Mouse (Mus musculus) Patski (cell line): ENCODE results near the gene Fam104a. TPM values are rescaled to one million over a fixed set of nuclear protein-coding genes. Genes with fewer than 3 reads are reported as not detected.

Source experiments
- ATAC-seq: fragments of 100-300 bp; one replicate; pipeline ENCODE4 v1.8.0; 2021
- CTCF ChIA-PET: fragments of 350-600 bp; sonication (Branson Sonifier 250); formaldehyde crosslinking; loops from one replicate; lab custom pipeline; 2022; ENCODE audit warnings: inconsistent platforms; lab: Charles Lee
- POLR2A ChIA-PET: fragments of 350-600 bp; sonication (Branson Sonifier 250); formaldehyde crosslinking; loops from one replicate; lab custom pipeline; 2022; ENCODE audit warnings: antibody characterized with exemption, inconsistent platforms; lab: Charles Lee
- DNase-seq: peaks from one replicate; pipeline ENCODE4 v3.0.0-alpha.2; 2011; ENCODE audit warnings: low read depth, low spot score
- H3K27me3 ChIP-seq: fragments of 371-371 bp; one replicate; pipeline ENCODE4 v1.5.1; 2021
- CTCF ChIP-seq: fragments of 100-300 bp; IDR thresholded peaks from one replicate; pipeline ENCODE4 v1.5.1; 2021
- in situ Hi-C: fragments of 300-500 bp; cut with MboI; formaldehyde crosslinking; loops from 3 replicates; pipeline ENCODE4 v1.11.1; 2018; ENCODE audit warnings: low pct_unique_long_range_greater_than_20kb, mixed read lengths
- polyA plus RNA-seq: library from polyadenylated mRNA; unstranded; gene quantifications from one replicate; pipeline ENCODE4 v1.2.3, GENCODE M21; 2021

Fam104a gene
- polyA plus RNA-seq, 1 experiment from 2014 or later, result 46.0 TPM

GRCm38 (mm10) chr11:113656511-113656932 lies 27.4 kb downstream of the Fam104a start:
- ChIA-PET CTCF (interaction anchor here (1.0 to 1.3 kb wide), 4 partner anchors 11 to 47 kb away, joined by 3 read pairs; no protein-coding TSS in a partner anchor), POLR2A (no interaction called here)
- ATAC-seq, result peak; percentile 24
- no peaks in the 10 kb centered on the region for H3K27me3 ChIP-seq
- in situ Hi-C loops, result no loop called here
- DNase-seq, result no peak
- TF ChIP-seq CTCF, result no peak

DNA sequence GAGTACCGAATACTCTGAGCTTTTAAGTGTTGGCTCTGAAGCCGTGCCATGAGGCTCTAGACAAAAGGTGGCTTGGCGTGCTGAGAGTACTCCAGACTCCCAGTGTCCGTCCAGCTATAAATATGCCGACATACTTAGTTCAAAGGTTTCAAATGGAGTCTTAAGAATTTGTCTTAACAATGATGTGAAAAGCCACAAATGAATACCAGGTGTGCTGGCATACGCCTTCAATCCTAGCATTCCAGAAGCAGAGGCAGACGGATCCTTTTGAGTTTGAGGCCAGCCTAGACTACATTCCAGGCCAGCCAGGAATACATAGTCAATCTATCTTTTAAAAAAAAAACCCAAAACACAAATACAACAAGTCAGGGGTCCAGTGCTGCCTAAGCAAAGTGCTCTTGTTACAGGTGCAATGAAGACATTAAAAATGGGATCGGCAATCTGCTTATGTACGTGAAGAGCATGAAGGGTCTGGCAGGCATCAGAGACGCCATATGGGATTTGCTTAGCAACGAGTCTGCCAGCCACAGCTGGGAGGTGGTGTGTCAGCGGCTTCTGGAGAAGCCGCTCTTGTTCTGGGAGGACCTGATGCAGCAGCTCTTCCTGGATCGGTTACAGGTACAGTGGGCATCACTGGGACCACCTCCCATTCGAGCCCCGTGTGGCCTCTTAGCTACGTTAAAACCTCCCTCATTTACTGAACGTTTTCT lies 29.2 kb downstream of the Fam104a start:
- ATAC-seq, result no peak
- no peaks in the 10 kb centered on the region for H3K27me3 ChIP-seq
- no peak for TF ChIP-seq CTCF
- DNase-seq, result no peak
- ChIA-PET POLR2A (interaction anchor here (0.9 kb wide), 1 partner anchor 30 kb away, joined by 3 read pairs; the partner anchor contains the start of genes D11Wsu47e and Fam104a), CTCF (interaction anchor here (0.9 to 3.1 kb wide), 4 partner anchors 10 to 358 kb away, joined by 3 to 10 read pairs (median 4); no protein-coding TSS in a partner anchor)
- in situ Hi-C loops, result loop anchor here (5.0 kb wide), 1 partner anchor 158 kb away; no protein-coding TSS in a partner anchor

GRCm38 (mm10) chr11:113654105-113654504 lies 29.9 kb downstream of the Fam104a start:
- CTCF ChIA-PET, result interaction anchor here (0.9 to 3.1 kb wide), 4 partner anchors 10 to 358 kb away, joined by 3 to 10 read pairs (median 4); no protein-coding TSS in a partner anchor
- H3K27me3 ChIP-seq, result no peaks in the 10 kb centered on the region
- TF ChIP-seq CTCF, result no peak
- in situ Hi-C loops, result loop anchor here (5.0 kb wide), 1 partner anchor 158 kb away; no protein-coding TSS in a partner anchor
- POLR2A ChIA-PET, result interaction anchor here (0.9 kb wide), 1 partner anchor 30 kb away, joined by 3 read pairs; the partner anchor contains the start of genes D11Wsu47e and Fam104a
- ATAC-seq, result no peak
- no peak for DNase-seq

DNA sequence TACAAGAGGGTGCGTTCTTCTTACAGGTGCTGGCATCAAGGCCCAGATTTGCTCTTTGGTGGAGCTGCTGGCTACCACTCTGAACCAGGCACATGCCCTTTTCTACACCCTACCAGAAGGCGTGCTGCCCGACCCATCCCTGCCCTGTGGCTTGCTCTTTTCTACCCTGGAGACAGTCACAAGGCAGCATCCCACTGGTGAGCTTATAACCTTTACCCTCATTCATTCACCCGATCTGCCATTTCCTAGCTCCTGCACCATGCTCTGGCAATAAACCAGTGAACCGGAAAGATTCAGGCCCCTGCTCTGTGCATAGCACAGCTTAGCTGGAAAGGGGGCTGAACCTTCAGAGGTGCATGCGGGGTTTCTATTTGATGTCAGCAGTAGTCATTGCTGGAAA lies 31.4 kb downstream of the Fam104a start:
- no peak for TF ChIP-seq CTCF
- ATAC-seq (no peak), DNase-seq (no peak)
- no peaks in the 10 kb centered on the region for H3K27me3 ChIP-seq
- in situ Hi-C loops, result loop anchor here (5.0 kb wide), 1 partner anchor 160 kb away; no protein-coding TSS in a partner anchor
- ChIA-PET CTCF (interaction anchor here (1.3 to 3.1 kb wide), 5 partner anchors 12 to 164 kb away, joined by 3 to 10 read pairs (median 4); no protein-coding TSS in a partner anchor), POLR2A (interaction anchor here (1.5 kb wide), 1 partner anchor 26 kb away, joined by 3 read pairs; no protein-coding TSS in a partner anchor)

DNA sequence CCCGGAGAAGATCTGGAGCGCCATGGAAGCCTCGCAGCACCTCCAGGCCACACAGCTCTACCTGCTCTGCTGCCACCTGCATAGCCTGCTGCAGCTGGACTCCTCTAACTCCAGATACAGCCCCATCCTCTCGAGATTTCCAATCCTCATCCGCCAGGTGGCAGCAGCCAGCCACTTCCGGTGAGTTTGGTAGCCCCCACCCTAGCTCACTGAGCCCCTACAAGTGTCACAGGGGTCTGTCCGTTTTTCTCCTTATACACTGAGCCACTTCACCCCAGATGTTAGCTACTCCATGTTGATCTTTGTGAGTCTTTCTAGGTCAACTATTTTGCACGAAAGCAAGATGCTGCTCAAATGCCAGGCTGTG lies 32.1 kb downstream of the Fam104a start:
- H3K27me3 ChIP-seq, result no peaks in the 10 kb centered on the region
- POLR2A ChIA-PET, result interaction anchor here (0.6 to 1.5 kb wide), 2 partner anchors 14 to 26 kb away, joined by 3 to 4 read pairs; no protein-coding TSS in a partner anchor
- no peak for ATAC-seq
- TF ChIP-seq CTCF, result peak; percentile 71
- DNase-seq, result no peak
- in situ Hi-C loops, result loop anchor here (5.0 kb wide), 1 partner anchor 160 kb away; no protein-coding TSS in a partner anchor
- CTCF ChIA-PET, result interaction anchor here (1.0 to 3.1 kb wide), 8 partner anchors 8 to 478 kb away, joined by 3 to 10 read pairs (median 5); no protein-coding TSS in a partner anchor

GRCm38 (mm10) chr11:113651206-113651906 lies 32.6 kb downstream of the Fam104a start:
- POLR2A ChIA-PET, result interaction anchor here (0.6 to 1.5 kb wide), 2 partner anchors 14 to 27 kb away, joined by 3 to 4 read pairs; no protein-coding TSS in a partner anchor
- DNase-seq (no peak), ATAC-seq (no peak)
- CTCF ChIA-PET, result interaction anchor here (1.0 to 3.1 kb wide), 8 partner anchors 9 to 477 kb away, joined by 3 to 10 read pairs (median 5); no protein-coding TSS in a partner anchor
- no peaks in the 10 kb centered on the region for H3K27me3 ChIP-seq
- in situ Hi-C loops, result loop anchor here (5.0 kb wide), 1 partner anchor 161 kb away; no protein-coding TSS in a partner anchor
- TF ChIP-seq CTCF, result no peak

GRCm38 (mm10) chr11:113649353-113650210 lies 34.4 kb downstream of the Fam104a start, which contains the start of gene Slc39a11:
Slc39a11 (minus strand) TSS chr11:113650079.
- POLR2A ChIA-PET, result interaction anchor here (1.0 kb wide), 1 partner anchor 353 kb away, joined by 3 read pairs; no protein-coding TSS in a partner anchor
- H3K27me3 ChIP-seq, result no peaks in the 10 kb centered on the region
- in situ Hi-C loops, result loop anchor here (5.0 to 25.0 kb wide), 3 partner anchors 163 to 1487 kb away; no protein-coding TSS in a partner anchor
- CTCF ChIA-PET, result interaction anchor here (1.0 to 2.3 kb wide), 2 partner anchors 29 to 162 kb away, joined by 3 to 4 read pairs; no protein-coding TSS in a partner anchor
- no peak for DNase-seq
- TF ChIP-seq CTCF, result no peak
- ATAC-seq, result peak; percentile 37

- CTCF ChIA-PET, result interaction anchor here (1.0 to 2.3 kb wide), 2 partner anchors 30 to 163 kb away, joined by 3 to 4 read pairs; no protein-coding TSS in a partner anchor
- DNase-seq, result no peak
- H3K27me3 ChIP-seq, result no peaks in the 10 kb centered on the region
- TF ChIP-seq CTCF, result no peak
- in situ Hi-C loops, result loop anchor here (25.0 kb wide), 2 partner anchors 837 to 1487 kb away; no protein-coding TSS in a partner anchor
- POLR2A ChIA-PET, result interaction anchor here (1.0 kb wide), 1 partner anchor 352 kb away, joined by 3 read pairs; no protein-coding TSS in a partner anchor
- ATAC-seq, result no peak
These were observed 35.1 kb downstream of the Fam104a start, which contains the start of gene Cog1 for GRCm38 (mm10) chr11:113648690-113649352. Cog1 (plus strand) TSS chr11:113649169.
